Mouse (Mus musculus): Measurements from ENCODE around the gene A730071L15Rik. TPM values are rescaled to one million over a fixed set of nuclear protein-coding genes. Genes with fewer than 3 reads are reported as not detected.

The A730071L15Rik gene
- polyA plus RNA-seq, 1 experiment from 2014 or later: 0.84 TPM

DNA sequence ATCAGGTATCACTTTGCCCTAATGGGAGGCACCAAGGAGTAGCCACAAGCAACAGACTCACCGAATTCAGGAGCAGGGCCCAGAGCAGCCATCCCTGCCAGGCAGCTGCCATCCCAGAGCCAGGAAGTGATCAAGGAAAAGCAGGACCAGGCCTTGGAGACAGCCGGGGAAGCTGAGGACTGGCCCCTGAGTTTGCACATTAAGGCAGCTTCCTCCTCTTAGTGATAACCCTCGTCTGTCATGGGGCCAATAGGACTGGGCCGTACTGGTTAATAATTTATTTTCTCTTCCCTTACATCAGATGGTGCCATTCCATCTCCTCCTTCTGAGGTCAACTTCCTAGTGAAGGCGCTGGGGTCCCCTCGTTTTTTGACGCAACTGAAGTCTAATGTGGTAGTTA lies 30.2 kb downstream of the A730071L15Rik start, which contains the start of gene Npc1l1:
TSS of gene Npc1l1 (minus strand) at position 132 of the 400 bp plus-strand sequence.
- H3K36me3 ChIP-seq (ENCODE audit: control insufficient read depth, insufficient read depth): no peaks in the 10 kb centered on the region
- WGBS: 89% methylated on average over 7 of the region's 7 CpGs
- no peak within 1 kb of the TSS for H3K27ac ChIP-seq (ENCODE audit: low read length)
- no peak within 1 kb of the TSS for H3K4me3 ChIP-seq (replicated peaks; ENCODE audit: low read length)
- no peaks in the 10 kb centered on the region for H3K4me1 ChIP-seq (replicated peaks; ENCODE audit: control insufficient read depth, insufficient read depth, low read length)
- H3K4me2 ChIP-seq (ENCODE audit: low read length): no peak within 1 kb of the TSS
- peaks cover 2% of the 10 kb centered on the region; the same call in 1 of the 2 replicates for H3K9me3 ChIP-seq (ENCODE audit: control insufficient read depth, low read length)
- no peaks in the 10 kb centered on the region for H3K27me3 ChIP-seq (replicated peaks; ENCODE audit: control insufficient read depth, insufficient read depth, low read length)
- no peak within 1 kb of the TSS for H3K9ac ChIP-seq (replicated peaks; ENCODE audit: low read depth, low read length)
- ATAC-seq: no peak

- Histone ChIP-seq H3K27me3 (replicated peaks; ENCODE audit: control insufficient read depth, insufficient read depth, low read length) (no peaks in the 10 kb centered on the region), H3K4me2 (ENCODE audit: low read length) (no peak overlapping the region), H3K9ac (replicated peaks; ENCODE audit: low read depth, low read length) (no peak overlapping the region), H3K4me3 (replicated peaks; ENCODE audit: low read length) (no peak overlapping the region), H3K36me3 (ENCODE audit: control insufficient read depth, insufficient read depth) (no peaks in the 10 kb centered on the region), H3K27ac (ENCODE audit: low read length) (no peak overlapping the region), H3K4me1 (replicated peaks; ENCODE audit: control insufficient read depth, insufficient read depth, low read length) (no peaks in the 10 kb centered on the region), H3K9me3 (ENCODE audit: control insufficient read depth, low read length) (peaks cover 2% of the 10 kb centered on the region; the same call in 1 of the 2 replicates)
- ATAC-seq: no peak
- WGBS: 86% methylated on average over 4 of the region's 4 CpGs
Measured at GRCm38 (mm10) chr11:6233025-6233424, 33.2 kb downstream of the A730071L15Rik start.

DNA sequence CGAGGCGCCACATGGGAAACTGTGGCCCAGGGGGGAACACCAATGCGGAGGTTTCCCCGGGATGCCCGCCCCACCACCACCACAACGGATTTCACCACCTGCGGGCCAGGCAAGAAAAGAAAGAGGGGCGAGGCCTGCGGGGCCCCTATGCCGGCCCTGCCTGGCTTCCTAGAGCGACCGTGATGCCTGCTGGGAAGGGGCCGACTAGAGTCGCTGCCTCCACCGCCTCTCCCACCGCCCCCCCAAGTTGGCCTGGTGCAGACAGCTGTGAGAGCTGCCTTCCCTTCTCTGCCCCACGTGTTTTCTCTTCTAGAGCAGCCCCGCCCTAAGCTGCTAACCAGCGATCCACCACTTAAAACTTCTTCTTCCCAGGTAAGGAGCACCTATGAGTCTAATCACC lies 44.9 kb downstream of the A730071L15Rik start:
- Histone ChIP-seq H3K36me3 (ENCODE audit: control insufficient read depth, insufficient read depth) (no peaks in the 10 kb centered on the region), H3K4me2 (ENCODE audit: low read length) (no peak overlapping the region), H3K27ac (ENCODE audit: low read length) (no peak overlapping the region), H3K9me3 (ENCODE audit: control insufficient read depth, low read length) (no peaks in the 10 kb centered on the region), H3K27me3 (replicated peaks; ENCODE audit: control insufficient read depth, insufficient read depth, low read length) (no peaks in the 10 kb centered on the region), H3K4me1 (replicated peaks; ENCODE audit: control insufficient read depth, insufficient read depth, low read length) (no peaks in the 10 kb centered on the region), H3K4me3 (replicated peaks; ENCODE audit: low read length) (no peak overlapping the region), H3K9ac (replicated peaks; ENCODE audit: low read depth, low read length) (no peak overlapping the region)
- WGBS: 53% methylated on average over 18 of the region's 19 CpGs
- ATAC-seq: no peak

Other genes with a start within 250 kb of the A730071L15Rik start
- gene Gck, start 249.9 kb upstream of the A730071L15Rik start, polyA plus RNA-seq (2015; fragmentation: Nextera tagmentation; extraction: Ambion mirVana): 5.5 and 8.2 TPM in 2 replicates
- gene Ykt6, start 244.3 kb upstream of the A730071L15Rik start, polyA plus RNA-seq (2015; fragmentation: Nextera tagmentation; extraction: Ambion mirVana): 93.4 and 111 TPM in 2 replicates
- gene Camk2b, start 133.7 kb upstream of the A730071L15Rik start, polyA plus RNA-seq (2015; fragmentation: Nextera tagmentation; extraction: Ambion mirVana): 163 and 171 TPM in 2 replicates
- gene Nudcd3, start 386 bp downstream of the A730071L15Rik start, polyA plus RNA-seq (2015; fragmentation: Nextera tagmentation; extraction: Ambion mirVana): 78.4 and 82.1 TPM in 2 replicates
- 0.08 TPM in 1 of 2 replicates, not detected in the other for gene Npc1l1, start 30.1 kb downstream of the A730071L15Rik start, polyA plus RNA-seq (2015; fragmentation: Nextera tagmentation; extraction: Ambion mirVana)
- gene Ddx56, start 67.7 kb downstream of the A730071L15Rik start, polyA plus RNA-seq (2015; fragmentation: Nextera tagmentation; extraction: Ambion mirVana): 86.8 and 90.2 TPM in 2 replicates
- 157 and 163 TPM in 2 replicates for gene Tmed4, start 74.8 kb downstream of the A730071L15Rik start, polyA plus RNA-seq (2015; fragmentation: Nextera tagmentation; extraction: Ambion mirVana)
- 99.5 and 99.6 TPM in 2 replicates for gene Ogdh, start 91.6 kb downstream of the A730071L15Rik start, polyA plus RNA-seq (2015; fragmentation: Nextera tagmentation; extraction: Ambion mirVana)
- 36.7 and 40.4 TPM in 2 replicates for gene Zmiz2, start 189.0 kb downstream of the A730071L15Rik start, polyA plus RNA-seq (2015; fragmentation: Nextera tagmentation; extraction: Ambion mirVana)
- gene Ppia, start 215.4 kb downstream of the A730071L15Rik start, polyA plus RNA-seq (2015; fragmentation: Nextera tagmentation; extraction: Ambion mirVana): 3,622 and 3,688 TPM in 2 replicates
- gene H2afv, start 244.4 kb downstream of the A730071L15Rik start, polyA plus RNA-seq (2015; fragmentation: Nextera tagmentation; extraction: Ambion mirVana): 438 and 507 TPM in 2 replicates